Mouse (Mus musculus) lung, postnatal 10 days (tissue): Measurements from ENCODE around the gene Txndc9.
"Not testable (repeated sequence)": the region's sequence is repeated elsewhere in the genome, so short reads cannot be mapped to it uniquely, and the experiment has no call there.

ENCODE experiments used
- DNase-seq: peaks from one replicate; pipeline ENCODE4 v3.0.0; 2021

Txndc9 gene

DNA sequence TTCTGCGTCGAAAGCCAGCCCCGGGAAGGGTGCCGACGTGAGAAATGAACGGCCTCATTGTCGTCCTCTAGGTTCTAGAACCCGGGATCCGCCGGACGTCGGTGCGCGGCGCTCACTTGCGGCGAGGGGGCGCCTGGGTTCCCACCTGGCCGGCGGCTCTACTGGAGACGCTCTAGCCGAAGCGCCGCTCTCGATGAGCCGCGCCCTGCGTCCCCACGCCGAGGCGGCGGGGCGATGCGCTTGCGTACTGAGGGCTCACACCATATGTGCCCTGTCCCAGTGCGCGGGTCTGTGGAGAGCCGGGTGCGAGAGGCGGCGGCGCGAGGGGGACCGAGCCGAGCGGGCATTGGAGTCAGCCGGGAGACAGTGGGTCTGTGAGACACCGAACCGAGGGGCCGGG is at the start of gene Txndc9, which contains the start of gene Eif5b:
Gene Txndc9 (minus strand): TSS at position 27 of the 400 bp plus-strand sequence.
Gene Eif5b (plus strand): TSS at position 144 of the 400 bp plus-strand sequence.
- DNase-seq = peak; percentile 96

DNA sequence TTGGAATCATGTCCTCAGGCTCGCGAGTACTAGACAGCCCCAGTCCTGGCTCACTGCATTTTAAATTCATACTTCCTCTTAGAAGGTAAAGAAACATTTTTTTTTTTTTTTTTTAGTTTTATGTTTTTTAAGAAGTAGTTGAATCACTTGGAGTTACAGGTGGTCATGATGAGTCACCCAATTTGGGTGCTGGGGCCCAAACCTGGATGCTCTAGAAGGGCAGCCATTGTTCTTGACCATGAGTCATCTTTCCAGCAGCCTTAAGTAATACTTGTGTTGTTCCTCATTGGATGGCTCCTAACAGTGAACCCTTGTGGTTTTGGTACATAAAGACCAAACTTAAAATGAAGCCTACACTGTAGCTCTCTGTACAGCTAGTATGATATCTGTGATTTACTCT is 41.2 kb upstream of the Txndc9 start:
- no peak for DNase-seq

DNA sequence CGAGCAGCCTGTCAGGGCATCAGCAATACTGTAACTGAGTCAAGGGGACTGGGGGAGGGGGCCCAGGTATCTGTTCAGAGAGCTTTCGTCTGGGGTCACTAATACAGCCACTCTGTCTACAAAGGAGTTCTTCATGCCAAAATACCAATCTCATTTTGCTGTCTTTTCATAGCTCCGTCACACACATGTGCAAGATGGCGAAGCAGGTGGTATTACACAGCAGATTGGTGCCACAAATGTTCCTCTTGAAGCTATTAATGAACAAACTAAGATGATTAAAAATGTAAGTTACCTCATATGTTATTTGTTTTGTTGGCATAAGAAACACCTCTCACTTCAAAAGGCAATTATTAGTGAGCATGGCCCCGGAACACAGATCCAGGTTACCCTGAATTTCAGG is 39.7 kb upstream of the Txndc9 start:
- DNase-seq = no peak

DNA sequence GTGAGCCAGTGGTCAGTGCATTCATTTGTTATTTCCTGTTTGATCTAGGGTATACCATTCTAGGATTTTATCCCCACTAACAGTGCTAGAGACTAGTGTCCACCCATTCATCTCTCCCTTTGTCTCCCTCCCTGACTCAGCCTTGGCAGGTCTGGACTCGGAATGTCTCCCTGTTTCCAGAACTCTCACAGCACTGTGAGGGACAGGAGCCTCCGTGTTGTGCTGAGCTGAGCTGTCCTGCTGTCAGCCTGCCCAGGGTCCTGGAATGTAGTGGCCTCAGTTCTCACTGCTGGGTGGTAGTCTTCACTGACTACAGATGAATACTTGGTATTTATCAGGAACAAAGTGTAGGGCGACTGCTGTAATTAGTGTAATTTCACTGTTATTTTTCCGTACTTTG is 37.8 kb upstream of the Txndc9 start:
- no peak for DNase-seq

DNA sequence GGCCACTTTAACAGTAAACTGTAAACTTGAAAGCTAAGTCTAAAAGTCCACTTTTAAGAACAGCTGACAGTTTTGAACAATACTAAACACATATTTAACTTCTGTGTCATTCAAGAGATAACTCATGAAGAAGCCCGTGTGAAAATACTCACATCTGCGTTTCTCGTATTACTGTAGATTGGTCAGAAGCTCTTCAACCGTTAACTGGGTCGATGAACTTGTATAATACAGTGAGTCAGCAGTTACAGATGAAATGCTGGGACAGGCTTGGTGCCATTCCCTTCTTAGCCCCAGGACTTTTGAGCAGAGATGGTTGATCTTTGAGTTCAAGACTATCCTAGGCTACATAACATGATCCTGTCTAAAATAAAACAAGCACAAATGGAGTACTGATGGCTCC is 33.7 kb upstream of the Txndc9 start:
- no peak for DNase-seq

DNA sequence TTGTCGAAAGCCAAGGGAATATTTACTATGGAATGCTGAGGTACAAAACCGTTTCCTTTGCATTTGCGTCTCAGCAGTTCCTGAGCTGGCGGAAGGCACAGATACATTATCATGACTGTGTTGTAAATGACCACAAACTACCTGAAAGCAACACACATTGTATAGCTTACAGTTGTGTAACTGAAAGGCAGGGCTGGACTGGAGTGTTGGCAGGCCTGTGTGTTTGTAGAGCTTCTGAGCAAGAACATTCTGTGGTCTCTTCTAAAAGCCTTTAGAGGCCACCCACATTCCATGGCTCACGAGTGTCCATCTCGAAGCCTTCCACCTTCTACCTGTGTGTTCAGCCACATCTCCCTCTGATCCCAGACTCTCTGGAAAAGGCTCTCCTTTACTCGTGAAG is 29.6 kb upstream of the Txndc9 start:
- DNase-seq = no peak

DNA sequence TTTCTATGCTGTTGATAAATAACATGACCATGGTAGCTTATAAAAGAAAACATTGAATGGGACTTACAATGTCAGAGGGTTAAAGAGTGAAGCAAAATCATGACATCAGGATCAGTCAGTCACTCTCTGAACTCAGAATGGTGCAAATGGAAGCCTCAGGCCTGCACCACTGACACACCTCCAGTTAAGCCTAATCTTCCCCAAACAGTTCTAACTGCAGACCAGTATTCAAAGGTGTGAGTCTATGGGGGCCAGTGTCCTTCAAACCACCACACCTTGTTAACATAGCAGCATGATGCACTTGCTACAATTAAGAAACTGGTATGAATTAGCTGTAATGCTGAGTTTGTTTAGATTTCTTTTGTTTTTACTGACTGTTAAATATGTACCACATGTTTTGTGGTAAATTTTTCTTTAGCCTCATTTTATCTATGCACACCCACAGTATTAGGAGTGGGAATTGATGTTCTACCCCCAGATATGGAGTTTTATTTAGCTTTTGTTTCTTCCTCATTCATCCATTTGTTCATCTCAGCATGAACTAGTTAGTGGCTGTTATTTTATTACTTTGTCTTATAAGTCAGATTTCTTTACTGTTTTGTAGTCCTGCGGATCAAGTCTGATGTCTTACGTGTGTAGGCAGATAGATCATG is 17.0 kb upstream of the Txndc9 start:
- DNase-seq = no peak

DNA sequence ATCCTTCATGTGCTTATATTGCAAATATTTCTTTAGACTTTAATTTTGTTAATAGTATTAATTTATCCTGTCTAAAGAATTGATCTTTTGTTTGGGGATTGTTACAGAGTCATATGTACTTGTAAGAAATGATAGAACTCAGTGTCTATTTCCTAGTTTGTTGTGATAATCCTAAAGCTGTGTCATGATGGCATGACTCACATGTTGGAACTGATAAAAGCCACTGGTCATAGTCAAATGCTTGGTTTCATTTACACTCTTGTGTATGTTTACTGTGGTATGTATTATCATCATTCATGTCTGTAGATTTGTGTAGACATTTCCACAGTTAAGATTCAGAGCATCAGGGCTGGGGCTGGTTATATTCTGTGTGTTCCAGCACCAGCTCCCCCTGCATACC is 14.8 kb upstream of the Txndc9 start:
- no peak for DNase-seq

DNA sequence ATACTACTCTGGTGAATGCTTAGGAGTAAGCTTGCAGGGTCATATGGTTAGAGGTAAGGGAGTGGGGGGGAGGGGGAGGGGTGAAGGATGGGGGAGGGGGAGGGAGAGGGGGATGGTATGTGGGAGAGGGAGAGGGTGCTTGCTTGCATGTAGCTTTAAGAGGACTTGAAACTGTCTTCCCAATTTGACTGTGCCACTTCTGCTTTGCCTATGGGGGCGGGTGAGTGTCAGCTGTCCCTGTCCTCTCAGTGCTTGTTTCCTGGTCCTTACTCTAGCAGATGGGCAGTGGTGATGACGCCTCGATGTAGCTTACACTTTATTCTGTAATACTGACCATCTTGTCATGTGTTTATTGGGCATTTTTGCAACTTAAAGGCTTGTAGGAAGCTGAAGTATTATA is 14.4 kb upstream of the Txndc9 start:
- no peak for DNase-seq

DNA sequence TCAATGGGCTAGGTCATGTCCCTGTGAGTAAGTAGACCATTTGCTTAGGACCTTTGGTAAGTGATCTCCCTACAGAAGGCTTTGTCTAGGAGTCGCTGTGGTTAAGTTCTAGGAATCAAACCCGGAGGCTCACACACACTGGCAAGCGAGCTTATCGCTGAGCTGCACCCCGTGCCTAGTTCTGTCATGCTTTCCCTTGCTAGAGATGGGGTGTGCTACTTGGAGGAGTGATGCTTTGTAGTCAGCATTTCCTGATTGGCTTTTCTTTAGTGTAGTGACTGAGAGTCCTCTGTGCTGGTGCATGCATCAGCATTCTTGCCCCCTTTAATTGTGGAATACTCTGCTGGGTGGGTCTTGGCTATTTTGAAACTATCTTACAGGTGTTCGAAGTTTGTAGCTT is 14.0 kb upstream of the Txndc9 start:
- no peak for DNase-seq

DNA sequence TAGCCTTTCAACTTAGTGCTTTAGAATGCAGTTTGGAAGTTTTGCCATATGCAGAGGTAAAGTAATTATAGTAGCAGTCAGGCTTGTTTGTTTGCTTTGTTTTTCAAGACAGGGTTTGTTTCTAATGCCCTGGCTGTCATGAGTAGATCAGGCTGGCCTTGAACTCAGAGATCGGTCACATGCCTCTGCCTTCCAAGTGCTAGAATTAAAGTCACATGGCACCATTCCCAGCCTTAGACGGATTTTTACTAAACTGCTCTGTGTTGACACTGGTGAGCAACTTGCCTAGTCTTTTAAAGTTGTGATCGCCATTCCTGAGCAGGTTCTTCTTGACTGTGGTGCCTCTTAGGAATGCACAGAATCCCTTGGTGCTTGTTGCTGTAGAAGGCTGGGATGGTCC is 9.0 kb upstream of the Txndc9 start:
- DNase-seq = no peak

DNA sequence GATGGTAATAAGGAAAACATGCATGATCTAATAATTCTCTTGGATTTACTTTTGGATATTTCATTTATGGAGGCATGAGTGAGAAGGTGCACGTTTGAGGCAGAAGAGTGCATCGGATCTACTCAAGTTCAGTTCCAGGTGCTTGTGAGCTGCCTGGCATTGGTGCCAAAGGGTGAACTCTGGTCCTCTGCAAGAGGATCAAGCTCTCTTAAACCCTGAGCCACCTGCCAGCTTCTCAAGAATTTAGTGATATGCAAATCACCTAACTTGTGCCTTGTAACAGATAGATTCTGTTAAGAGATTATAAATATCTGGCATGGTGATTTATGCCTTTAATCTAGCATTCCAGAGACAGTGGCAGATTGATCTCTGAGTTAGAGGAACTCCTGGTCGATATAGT is 5.4 kb upstream of the Txndc9 start:
- DNase-seq = no peak

DNA sequence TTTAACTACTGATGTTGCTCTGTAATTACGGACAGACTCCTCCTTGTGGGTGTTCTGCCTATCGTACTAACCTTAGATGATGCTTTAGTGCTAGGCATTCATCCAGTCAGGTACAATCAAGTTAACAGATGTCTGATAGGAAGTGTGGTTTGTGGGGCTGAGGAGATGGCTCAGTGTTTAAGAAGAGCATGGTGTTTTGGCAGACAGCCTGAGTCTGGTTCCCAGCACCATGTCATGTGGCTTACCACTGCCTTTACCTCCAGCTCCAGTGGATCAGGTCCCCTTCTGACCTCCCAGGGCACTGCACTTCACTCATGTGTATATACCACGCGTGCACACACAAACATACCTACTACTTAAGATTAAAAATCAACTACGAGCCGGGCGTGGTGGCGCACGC is 4.3 kb upstream of the Txndc9 start:
- no peak for DNase-seq

DNA sequence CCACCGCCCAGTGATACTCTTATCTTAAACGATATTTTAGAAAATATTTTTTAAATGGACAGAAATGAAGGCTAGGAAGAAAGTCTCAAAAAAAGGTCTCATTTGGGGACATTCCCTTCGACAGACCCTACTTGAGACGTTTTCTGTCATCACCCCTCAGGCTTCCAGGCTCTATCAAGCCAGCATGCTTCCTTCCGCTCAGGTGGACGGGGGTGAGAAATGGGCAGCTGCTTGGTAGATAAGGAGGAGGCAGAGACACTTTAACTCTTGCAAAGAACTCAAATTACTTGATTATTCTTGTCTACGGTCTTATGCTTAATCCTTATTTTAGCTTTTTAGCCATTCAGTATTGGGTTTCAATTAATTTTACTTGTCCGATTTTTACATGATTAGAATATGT is 3.2 kb upstream of the Txndc9 start:
- DNase-seq = no peak

DNA sequence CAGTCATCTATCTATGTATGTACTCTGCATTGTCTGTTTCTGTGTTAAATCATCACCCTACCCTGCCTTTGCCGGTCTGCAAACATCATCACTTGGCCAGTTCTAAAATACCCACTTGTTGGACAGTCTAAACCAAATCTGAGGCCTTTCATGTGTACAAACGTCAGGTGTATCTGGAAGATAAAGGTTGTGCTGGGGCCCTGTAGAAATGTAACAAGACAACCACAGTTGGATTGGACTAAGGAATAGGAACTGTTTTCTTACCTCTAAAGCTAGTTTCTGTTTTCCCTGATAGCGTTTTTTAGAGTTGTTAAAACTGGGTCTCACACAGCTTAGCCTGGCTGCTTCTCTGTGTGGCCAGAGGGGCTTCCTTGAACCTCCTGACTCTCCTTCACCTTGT is 1.9 kb upstream of the Txndc9 start:
- no peak for DNase-seq

DNA sequence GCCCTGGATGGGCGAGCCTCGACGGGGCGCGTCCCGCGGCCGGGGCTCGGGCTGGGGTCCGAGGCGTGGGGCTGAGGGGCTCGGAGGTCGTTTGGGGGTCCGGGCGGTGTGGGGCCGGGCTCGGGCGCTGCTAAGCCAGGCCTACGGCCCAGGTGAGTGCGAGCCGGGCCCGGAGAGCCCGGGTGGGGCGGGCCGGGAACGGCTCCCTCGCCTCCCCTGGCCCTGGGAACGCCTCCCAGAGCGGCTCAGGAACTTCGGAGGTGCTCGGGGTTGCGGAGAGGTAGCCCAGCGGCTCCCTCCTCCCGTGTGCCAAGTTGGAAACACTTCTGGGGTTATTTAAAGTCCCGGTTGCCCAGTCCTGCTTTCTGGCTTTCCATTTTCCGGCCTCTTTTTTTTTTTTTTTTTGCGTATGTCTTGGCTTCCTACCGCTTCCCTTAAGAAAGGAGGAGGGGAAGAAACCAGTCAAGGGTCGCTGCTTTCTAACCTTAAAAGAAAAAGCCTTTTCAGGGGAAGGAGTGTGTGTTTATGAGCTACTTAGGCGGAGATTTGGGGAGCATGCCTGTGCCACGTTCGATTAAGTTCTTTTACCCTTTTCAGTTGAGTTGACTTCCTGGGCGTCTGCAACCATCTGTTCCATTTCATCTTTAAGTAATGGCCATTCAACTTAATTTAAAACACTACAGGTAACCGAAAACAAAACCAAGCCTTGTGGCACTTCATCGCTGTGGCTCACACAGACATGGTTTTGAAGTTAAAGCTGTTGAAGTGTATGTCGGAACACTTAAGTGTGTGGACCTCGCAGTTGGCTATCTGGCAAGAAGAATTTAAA is 892 bp upstream of the Txndc9 start:
- peak; percentile 31 for DNase-seq

DNA sequence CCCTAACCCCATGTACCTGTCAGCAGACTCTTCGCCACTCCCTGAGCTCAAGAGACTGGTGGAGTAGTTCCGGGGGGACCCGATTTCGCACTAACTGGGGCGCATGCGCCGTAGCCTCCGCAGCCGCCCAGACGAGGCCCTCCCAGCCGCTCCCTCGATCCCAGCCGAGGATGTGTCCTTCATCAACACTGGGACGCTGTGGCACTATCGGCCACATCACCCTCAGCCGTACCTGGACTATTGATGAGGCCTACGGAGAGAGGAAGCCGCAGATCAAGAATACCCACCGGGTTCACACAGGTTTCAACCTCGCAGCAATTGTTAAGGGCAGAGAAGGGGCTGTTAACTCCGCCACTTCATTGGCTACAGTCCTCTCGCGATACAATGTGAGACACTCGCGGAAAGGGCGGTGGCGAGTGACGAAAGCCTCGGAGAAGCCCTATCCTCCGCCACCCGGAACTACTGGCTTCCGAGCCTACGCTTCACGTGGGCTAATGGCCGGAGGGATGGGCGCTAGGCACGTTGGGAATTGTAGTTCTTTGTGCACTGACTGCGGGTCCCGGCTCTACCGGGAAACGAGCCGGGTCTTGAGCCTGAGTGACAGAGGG is 712 bp downstream of the Txndc9 start:
- DNase-seq = peak; percentile 99

DNA sequence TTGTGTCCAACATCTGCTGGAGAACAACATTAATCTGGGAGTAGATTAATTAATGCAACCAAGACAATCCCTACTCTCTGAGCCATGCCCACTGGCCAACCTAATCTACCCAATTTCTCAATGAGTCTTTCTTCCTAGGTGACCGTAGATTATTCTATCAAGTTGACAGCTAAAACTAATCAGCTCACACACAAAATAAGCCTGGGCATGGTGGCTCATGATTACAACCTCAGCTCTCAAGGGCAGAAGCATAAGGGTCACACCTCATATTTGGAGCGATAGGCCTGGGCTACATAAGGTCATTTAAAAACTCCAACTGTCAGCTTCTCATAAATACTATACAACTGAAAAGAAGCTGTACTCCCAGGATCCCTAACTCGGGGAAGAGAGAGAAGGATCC is 1.5 kb downstream of the Txndc9 start:
- no peak for DNase-seq

DNA sequence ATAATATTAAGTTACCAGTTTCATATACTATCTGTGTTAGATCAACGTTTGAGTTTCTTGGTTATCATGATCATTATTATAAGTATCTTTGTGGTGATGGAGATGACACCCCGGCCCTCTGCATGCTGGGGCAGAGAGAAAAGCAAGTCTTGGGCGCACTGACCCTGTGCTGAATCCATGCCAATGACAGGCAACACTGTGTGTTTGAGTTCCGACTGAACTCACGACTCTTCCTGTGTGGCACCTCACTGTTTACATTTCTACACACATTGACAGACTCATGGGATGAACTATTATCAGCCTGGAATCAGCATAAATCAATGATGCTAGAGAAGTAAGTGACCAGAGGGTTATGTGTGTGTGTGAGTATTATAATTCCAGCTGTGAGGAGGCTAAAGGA is 9.8 kb downstream of the Txndc9 start:
- no peak for DNase-seq

DNA sequence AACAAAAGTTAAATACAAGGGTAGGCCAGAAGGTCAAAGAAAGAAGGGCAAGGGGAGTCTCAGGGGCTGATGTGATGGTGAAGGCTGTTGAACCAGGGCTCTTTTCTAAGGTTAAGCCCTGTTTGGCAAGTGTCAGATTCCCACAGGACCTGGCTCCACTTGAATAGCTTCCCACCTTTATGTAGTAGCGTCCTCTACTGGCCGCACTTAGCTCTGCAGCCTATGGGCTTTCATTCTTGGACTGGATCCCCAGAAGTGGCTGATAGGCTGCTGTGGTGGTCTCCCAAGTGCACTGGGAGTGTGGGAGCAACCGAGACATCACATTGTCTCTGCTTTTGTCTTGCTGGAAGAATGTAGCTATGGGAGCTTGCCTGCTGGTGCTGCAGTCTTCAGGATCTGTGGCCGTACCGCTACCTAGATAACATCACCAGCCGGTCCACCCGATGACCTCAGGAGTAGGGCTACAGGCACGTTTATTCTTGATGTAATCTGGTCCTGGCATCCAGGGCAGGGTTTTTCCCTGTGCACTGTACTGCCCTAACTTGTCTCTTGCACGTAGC is 11.8 kb downstream of the Txndc9 start:
- DNase-seq = peak; percentile 53

DNA sequence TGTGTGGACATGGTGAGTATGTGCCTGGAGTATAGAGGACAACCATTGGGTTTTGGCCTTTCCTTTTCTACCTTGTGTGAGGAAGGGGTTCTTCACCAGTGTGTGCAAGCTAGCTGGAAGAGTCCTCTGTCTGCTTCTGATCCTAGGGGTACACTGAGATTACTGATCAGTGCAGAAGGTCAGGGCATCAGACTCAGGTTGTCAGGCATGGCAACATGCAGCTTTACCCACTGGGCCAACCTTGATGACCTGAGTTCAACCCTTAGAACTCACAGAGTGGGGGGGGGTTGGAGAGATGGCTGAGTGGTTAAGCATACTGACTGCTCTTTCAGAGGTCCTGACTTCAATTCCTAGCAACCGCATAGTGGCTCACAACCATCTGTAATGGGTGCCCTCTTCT is 13.4 kb downstream of the Txndc9 start:
- no peak for DNase-seq

DNA sequence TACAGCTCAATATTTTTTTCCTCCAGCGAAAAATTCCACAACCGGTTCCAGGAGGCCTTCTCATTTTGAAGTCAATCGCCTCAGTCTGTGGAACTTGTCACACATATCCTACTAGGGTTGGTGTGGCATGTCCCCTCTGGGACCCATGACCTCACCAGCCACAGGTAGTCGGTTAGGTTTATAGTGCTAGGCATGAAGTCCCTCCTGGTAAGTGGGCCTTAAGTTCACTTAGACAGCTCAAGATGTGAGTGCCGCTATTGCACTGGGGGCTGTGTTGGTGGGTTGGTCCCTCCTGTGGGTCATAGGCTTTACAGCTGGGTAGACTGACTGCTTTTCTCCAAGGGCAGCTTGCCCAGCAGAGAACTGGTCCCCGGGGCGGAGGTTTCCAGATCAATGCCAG is 20.4 kb downstream of the Txndc9 start:
- DNase-seq = no peak

DNA sequence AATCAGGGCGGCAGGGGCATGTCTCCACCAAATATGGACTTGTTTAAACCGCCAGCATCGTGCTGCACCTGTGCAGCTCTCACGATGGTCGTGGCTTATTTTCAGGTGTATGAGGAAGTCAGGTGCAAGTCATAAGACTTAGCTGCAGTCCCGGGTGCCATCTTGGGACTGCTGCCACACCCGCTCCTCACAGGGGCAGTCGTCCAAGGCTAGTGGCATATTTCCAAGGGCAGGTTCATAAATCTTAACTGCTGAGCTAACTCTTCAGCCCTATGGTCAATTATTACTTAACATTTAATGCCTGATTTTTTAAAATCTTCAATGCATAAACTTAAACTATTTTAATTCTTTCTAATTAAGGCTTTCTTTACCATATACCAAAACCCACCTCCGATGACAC is 21.0 kb downstream of the Txndc9 start:
- DNase-seq = not testable (repeated sequence)

DNA sequence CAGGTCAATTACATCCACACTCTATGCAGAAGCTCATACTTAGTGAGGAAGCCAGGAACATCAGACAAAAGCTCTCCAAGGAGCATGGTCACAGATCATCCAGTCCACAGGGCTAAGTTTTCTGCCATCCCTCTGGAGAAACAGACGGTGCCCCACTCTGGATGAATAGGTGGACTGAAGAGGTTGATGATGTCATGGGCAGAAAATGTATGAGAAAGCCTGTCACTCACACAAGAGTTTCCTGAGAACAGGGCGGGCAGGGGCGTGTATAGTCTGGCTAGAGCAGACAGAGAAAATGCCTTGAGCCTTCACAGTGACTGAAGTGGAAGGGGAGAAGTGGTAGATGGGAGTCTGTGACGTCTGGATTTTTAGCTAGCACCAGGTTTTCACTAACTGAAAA is 26.2 kb downstream of the Txndc9 start:
- DNase-seq = no peak
